ENCODE assay signal across 8 mouse cellular contexts in genomic region chr8:83592682-83593081, GRCm38 (mm10). TPM values are rescaled to one million over a fixed set of nuclear protein-coding genes. Genes with fewer than 3 reads are reported as not detected.
DNase-seq lines count a peak whose midpoint lies in the region; ATAC-seq and TF ChIP-seq lines count a peak whose summit lies in the region.
"Had no signal": no experiment of that assay in that cellular context is flagged by ENCODE, and none has a peak within 500 bp of the region (broad histone marks: within the 10 kb centered on the region; RNA-seq: fewer than 3 reads in every experiment).

No protein-coding gene starts in this region.

- peak overlapping the region; percentile 53 for H3K4me2 ChIP-seq in neural tube, embryonic 11.5 days (ENCODE audit: low read depth)
- H3K4me2 ChIP-seq in forebrain, postnatal 0 days (ENCODE audit: low read depth): peak overlapping the region; percentile 68
- H3K4me2 ChIP-seq in liver, postnatal 0 days (ENCODE audit: low read depth, low read length): peak overlapping the region; percentile 94

- no peak overlapping the region for H3K27ac ChIP-seq in neural tube, embryonic 11.5 days (ENCODE audit: low read depth, low read length)
- no peak overlapping the region for H3K27ac ChIP-seq in forebrain, postnatal 0 days (ENCODE audit: low read depth, low read length)
- no peak overlapping the region for H3K27ac ChIP-seq in liver, postnatal 0 days (ENCODE audit: low read depth)

- ATAC-seq in neural tube, embryonic 11.5 days (ENCODE audit: insufficient read depth, low FRiP score, low TSS enrichment): no peak
- ATAC-seq in forebrain, postnatal 0 days: no peak
- no peak for ATAC-seq in liver, postnatal 0 days
- no peak for ATAC-seq in monocyte, adult 5-6 weeks (replicated peaks; ENCODE audit: insufficient number of reproducible peaks, low FRiP score, low TSS enrichment, poor library complexity, severe bottlenecking)

- H3K4me1 ChIP-seq in neural tube, embryonic 11.5 days (ENCODE audit: control insufficient read depth, insufficient read depth, low read length): peaks cover 9% of the 10 kb centered on the region
- peaks cover 14% of the 10 kb centered on the region for H3K4me1 ChIP-seq in forebrain, postnatal 0 days (ENCODE audit: insufficient read depth)
- H3K4me1 ChIP-seq in liver, postnatal 0 days (ENCODE audit: insufficient read depth): peaks cover 18% of the 10 kb centered on the region

- no peak for TF ChIP-seq CTCF in forebrain, postnatal 0 days (IDR thresholded peaks at IDR 0.05; ENCODE audit: low read depth)
- TF ChIP-seq CTCF in liver, postnatal 0 days (IDR thresholded peaks at IDR 0.05; ENCODE audit: low read depth): no peak

- H3K27me3 ChIP-seq in neural tube, embryonic 11.5 days (ENCODE audit: control insufficient read depth, insufficient read depth, low read length): no peaks in the 10 kb centered on the region
- H3K27me3 ChIP-seq in forebrain, postnatal 0 days (ENCODE audit: insufficient read depth, low read length): no peaks in the 10 kb centered on the region
- H3K27me3 ChIP-seq in liver, postnatal 0 days (ENCODE audit: insufficient read depth, low read length): no peaks in the 10 kb centered on the region

- H3K36me3 ChIP-seq in neural tube, embryonic 11.5 days (ENCODE audit: control insufficient read depth, insufficient read depth, low read length): no peaks in the 10 kb centered on the region; the same call in 1 of the 2 replicates
- H3K36me3 ChIP-seq in forebrain, postnatal 0 days (ENCODE audit: insufficient read depth): peaks cover 3% of the 10 kb centered on the region; the same call in 1 of the 2 replicates
- H3K36me3 ChIP-seq in liver, postnatal 0 days (replicated peaks; ENCODE audit: insufficient read depth, low read length): 0 out of 2 replicates have a peak, but pooled peaks cover 2% of the 10 kb centered on the region

- WGBS in neural tube, embryonic 11.5 days: 80% methylated on average over 3 of the region's 3 CpGs
- 43% methylated on average over 3 of the region's 3 CpGs for WGBS in forebrain, postnatal 0 days
- WGBS in liver, postnatal 0 days (ENCODE audit: insufficient replicate concordance): 79% methylated on average over 3 of the region's 3 CpGs

- peak overlapping the region; percentile 85 for H3K4me3 ChIP-seq in neural tube, embryonic 11.5 days (ENCODE audit: low read depth, low read length)
- H3K4me3 ChIP-seq in forebrain, postnatal 0 days (ENCODE audit: low read depth, low read length): peak overlapping the region; percentile 63
- H3K4me3 ChIP-seq in liver, postnatal 0 days (ENCODE audit: low read depth, low read length): 0 out of 2 replicates have a peak overlapping the region, but pooled peaks have one; percentile 76

- intact Hi-C loops in left cerebral cortex, postnatal 14 days (cut with DNase I): no loop called here

- peak overlapping the region; percentile 41 for H3K9ac ChIP-seq in neural tube, embryonic 11.5 days (ENCODE audit: low read length)
- peak overlapping the region; percentile 71 for H3K9ac ChIP-seq in forebrain, postnatal 0 days
- peak overlapping the region; percentile 42; the same call in 1 of the 2 replicates for H3K9ac ChIP-seq in liver, postnatal 0 days (replicated peaks)

- no peak for TF ChIP-seq EP300 in liver, postnatal 0 days (IDR thresholded peaks at IDR 0.05; ENCODE audit: low read depth)

- DNase-seq in neural tube, embryonic 11.5 days (ENCODE audit: low spot score): no peak
- DNase-seq in neural tube, embryonic 10.5 days (ENCODE audit: extremely low spot score, low spot score): no peak
- no peak for DNase-seq in forebrain, postnatal 0 days
- DNase-seq in liver, postnatal 0 days: no peak
- DNase-seq in right cerebral cortex, postnatal 4 days: no peak
- no peak for DNase-seq in left cerebral cortex, postnatal 14 days (ENCODE audit: low spot score in 2 of 2)
- DNase-seq: left cerebral cortex, postnatal 4 days had no signal

- H3K9me3 ChIP-seq in neural tube, embryonic 11.5 days (ENCODE audit: control insufficient read depth, low read length): no peaks in the 10 kb centered on the region
- H3K9me3 ChIP-seq in forebrain, postnatal 0 days (ENCODE audit: low read length): no peaks in the 10 kb centered on the region
- no peaks in the 10 kb centered on the region for H3K9me3 ChIP-seq in liver, postnatal 0 days (ENCODE audit: low read length)

RNA-seq across cellular contexts. Expression of gene Tecr, which starts 15.1 kb away (rescaled TPM):
- 734 and 760 TPM in 2 replicates for polyA plus RNA-seq in neural tube, embryonic 11.5 days (2014; fragmentation: Nextera tagmentation; extraction: Ambion mirVana)
- 762 and 857 TPM in 2 replicates for total RNA-seq in forebrain, postnatal 0 days (2014; rRNA removed)
- polyA plus RNA-seq in forebrain, postnatal 0 days (2015; fragmentation: Nextera tagmentation; extraction: Ambion mirVana): 1,089 and 1,117 TPM in 2 replicates
- polyA plus RNA-seq in liver, postnatal 0 days (2015; fragmentation: Nextera tagmentation; extraction: Ambion mirVana): 252 and 258 TPM in 2 replicates
- total RNA-seq in monocyte, adult 5-6 weeks (2017): 59.7 to 123 TPM (median 61.4 TPM) in 3 replicates
- total RNA-seq in left cerebral cortex, postnatal 14 days (2021): 100 to 1,000 TPM; 587 to 600 TPM

RNA-seq across cellular contexts. Expression of gene Dnajb1, which starts 15.3 kb away (rescaled TPM):
- polyA plus RNA-seq in neural tube, embryonic 11.5 days (2014; fragmentation: Nextera tagmentation; extraction: Ambion mirVana): 64.9 and 68.9 TPM in 2 replicates
- total RNA-seq in forebrain, postnatal 0 days (2014; rRNA removed): 41.2 and 46.6 TPM in 2 replicates
- 40.7 and 65.1 TPM in 2 replicates for polyA plus RNA-seq in forebrain, postnatal 0 days (2015; fragmentation: Nextera tagmentation; extraction: Ambion mirVana)
- 29.4 and 31.6 TPM in 2 replicates for polyA plus RNA-seq in liver, postnatal 0 days (2015; fragmentation: Nextera tagmentation; extraction: Ambion mirVana)
- 35.2 to 112 TPM (median 38.5 TPM) in 3 replicates for total RNA-seq in monocyte, adult 5-6 weeks (2017)
- total RNA-seq in left cerebral cortex, postnatal 14 days (2021): 10 to 100 TPM; 38.4 to 40.0 TPM

RNA-seq across cellular contexts. Expression of gene Ndufb7, which starts 26.2 kb away (rescaled TPM):
- 326 and 331 TPM in 2 replicates for polyA plus RNA-seq in neural tube, embryonic 11.5 days (2014; fragmentation: Nextera tagmentation; extraction: Ambion mirVana)
- 155 and 262 TPM in 2 replicates for total RNA-seq in forebrain, postnatal 0 days (2014; rRNA removed)
- polyA plus RNA-seq in forebrain, postnatal 0 days (2015; fragmentation: Nextera tagmentation; extraction: Ambion mirVana): 392 and 492 TPM in 2 replicates
- 298 and 304 TPM in 2 replicates for polyA plus RNA-seq in liver, postnatal 0 days (2015; fragmentation: Nextera tagmentation; extraction: Ambion mirVana)
- 152 to 196 TPM (median 178 TPM) in 3 replicates for total RNA-seq in monocyte, adult 5-6 weeks (2017)
- 100 to 1,000 TPM; 141 to 147 TPM for total RNA-seq in left cerebral cortex, postnatal 14 days (2021)

RNA-seq across cellular contexts. Expression of gene Olfr370, which starts 57.1 kb away (rescaled TPM):
- polyA plus RNA-seq in neural tube, embryonic 11.5 days (2014; fragmentation: Nextera tagmentation; extraction: Ambion mirVana): not detected in 2 replicates
- not detected in 2 replicates for total RNA-seq in forebrain, postnatal 0 days (2014; rRNA removed)
- polyA plus RNA-seq in forebrain, postnatal 0 days (2015; fragmentation: Nextera tagmentation; extraction: Ambion mirVana): 0.04 TPM in 1 of 2 replicates, not detected in the other
- not detected in 2 replicates for polyA plus RNA-seq in liver, postnatal 0 days (2015; fragmentation: Nextera tagmentation; extraction: Ambion mirVana)
- not detected in 3 replicates for total RNA-seq in monocyte, adult 5-6 weeks (2017)
- not detected for total RNA-seq in left cerebral cortex, postnatal 14 days (2021)
- total RNA-seq: left cerebral cortex, postnatal 4 days had no signal

RNA-seq across cellular contexts. Expression of gene Gipc1, which starts 59.8 kb away (rescaled TPM):
- 174 and 181 TPM in 2 replicates for polyA plus RNA-seq in neural tube, embryonic 11.5 days (2014; fragmentation: Nextera tagmentation; extraction: Ambion mirVana)
- 77.8 and 85.3 TPM in 2 replicates for total RNA-seq in forebrain, postnatal 0 days (2014; rRNA removed)
- polyA plus RNA-seq in forebrain, postnatal 0 days (2015; fragmentation: Nextera tagmentation; extraction: Ambion mirVana): 119 and 135 TPM in 2 replicates
- polyA plus RNA-seq in liver, postnatal 0 days (2015; fragmentation: Nextera tagmentation; extraction: Ambion mirVana): 44.4 and 46.1 TPM in 2 replicates
- total RNA-seq in monocyte, adult 5-6 weeks (2017): 9.5 to 21.9 TPM (median 10.0 TPM) in 3 replicates
- 100 to 1,000 TPM; 104 to 109 TPM for total RNA-seq in left cerebral cortex, postnatal 14 days (2021)
